Mouse (Mus musculus) brain, adult 2 months (tissue): ENCODE measurements around the gene Nek2.

Source experiments
- DNase-seq: peaks from one replicate; pipeline ENCODE4 v3.0.0; 2011; ENCODE audit warnings: low read depth, low spot score

The Nek2 gene

DNA sequence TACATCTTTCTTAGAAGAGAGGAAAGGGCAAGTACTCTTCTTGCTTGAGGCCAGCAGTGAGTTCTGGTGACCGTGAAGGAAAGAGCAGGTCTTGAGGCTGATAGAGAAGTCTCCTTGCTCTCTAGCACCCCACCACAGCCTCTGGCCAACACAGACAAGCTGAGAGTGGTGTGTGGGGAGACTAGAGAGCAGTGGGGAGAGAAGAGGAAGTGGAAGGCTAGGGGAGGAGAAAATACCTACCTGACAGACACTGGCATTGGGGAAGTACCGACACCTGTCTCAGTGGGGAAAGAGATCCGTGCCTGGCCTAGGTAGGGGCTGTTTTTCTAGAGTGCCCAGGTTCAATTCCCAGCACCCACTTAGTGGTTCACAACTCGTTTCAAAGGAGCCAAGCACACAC lies 7.0 kb upstream of the Nek2 start:
- no peak for DNase-seq

- peak; percentile 17 for DNase-seq
These were observed 6.3 kb upstream of the Nek2 start for GRCm38 (mm10) chr1:191814935-191815334.

GRCm38 (mm10) chr1:191816596-191816995 lies 4.6 kb upstream of the Nek2 start:
- no peak for DNase-seq

DNA sequence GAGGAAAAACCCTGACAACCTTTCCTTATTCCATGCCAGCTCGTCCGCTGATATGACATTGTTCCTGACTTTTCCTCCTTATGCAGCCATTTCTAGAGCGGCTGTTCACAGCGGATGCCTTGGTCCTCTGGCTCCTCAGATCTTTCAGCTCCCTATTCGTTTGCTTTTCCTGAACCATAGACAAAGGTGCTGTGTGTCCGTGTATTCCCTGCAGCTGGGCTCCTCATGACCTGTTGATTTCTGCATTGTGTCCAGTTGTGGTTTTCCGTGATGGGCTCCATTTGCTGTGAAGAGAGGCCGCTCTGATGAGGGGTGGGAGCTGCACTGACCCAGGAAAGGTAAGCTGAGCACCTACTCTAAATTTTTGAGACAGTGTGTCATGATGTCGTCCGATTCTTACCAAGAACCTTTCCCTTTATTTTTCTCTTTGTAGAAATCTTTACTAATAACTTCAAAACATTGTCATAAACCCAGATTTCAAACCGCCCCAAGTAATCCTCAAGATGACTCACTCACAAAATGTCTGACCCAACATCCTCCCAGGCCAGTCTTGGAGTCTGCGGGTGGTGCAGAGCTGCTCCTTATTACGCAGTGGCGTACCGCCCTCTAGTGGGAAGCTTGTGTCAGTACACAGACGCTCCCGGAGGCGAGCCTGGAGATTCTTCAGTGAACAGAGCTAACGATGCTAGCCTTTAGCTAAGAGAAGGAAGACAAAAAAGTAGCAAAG lies 3.7 kb upstream of the Nek2 start:
- peak; percentile 94 for DNase-seq

DNA sequence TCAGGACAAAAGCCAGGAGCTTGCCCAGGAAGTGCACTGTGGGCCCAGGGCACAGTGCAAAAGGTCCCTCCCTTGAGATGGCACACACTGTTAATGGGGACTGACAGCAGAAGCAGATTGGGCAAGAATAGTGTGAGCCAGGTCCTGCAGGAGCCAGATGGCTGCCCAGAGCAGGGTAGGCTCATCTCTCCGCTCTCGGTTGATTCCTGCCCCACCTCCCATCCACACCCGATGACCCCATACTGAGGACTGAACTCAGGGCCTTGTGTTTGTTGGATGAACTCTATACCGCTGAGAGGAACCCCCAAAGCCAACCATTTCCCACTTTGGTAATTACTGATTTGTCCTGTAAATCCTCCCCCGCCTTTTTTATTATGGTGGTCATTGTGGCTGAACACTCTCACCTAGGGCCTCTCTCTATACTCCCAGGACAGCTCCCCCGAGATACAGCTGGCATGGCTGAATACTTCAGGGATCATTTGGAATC lies 3.1 kb upstream of the Nek2 start:
- DNase-seq = no peak

GRCm38 (mm10) chr1:191819026-191819425 lies 2.2 kb upstream of the Nek2 start:
- no peak for DNase-seq

DNA sequence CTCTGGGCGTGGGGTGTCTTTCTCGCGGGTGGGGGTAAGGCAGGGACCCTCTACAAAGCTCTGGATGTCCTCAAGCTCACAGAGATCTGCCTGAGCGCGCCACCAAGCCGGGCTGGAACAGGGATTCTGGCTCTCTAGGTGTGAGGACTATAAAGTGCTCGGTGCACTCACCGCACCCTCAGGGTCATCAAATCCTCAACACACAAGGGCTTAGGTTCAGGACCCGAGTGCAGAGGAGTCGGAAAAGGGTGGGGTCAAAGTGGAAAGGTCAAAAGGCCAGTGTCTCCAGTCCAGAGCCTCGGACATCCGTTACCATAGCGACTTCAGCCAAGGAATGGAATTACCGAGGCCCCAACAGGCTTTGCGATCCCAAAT lies 306 bp upstream of the Nek2 start:
- DNase-seq = no peak

DNA sequence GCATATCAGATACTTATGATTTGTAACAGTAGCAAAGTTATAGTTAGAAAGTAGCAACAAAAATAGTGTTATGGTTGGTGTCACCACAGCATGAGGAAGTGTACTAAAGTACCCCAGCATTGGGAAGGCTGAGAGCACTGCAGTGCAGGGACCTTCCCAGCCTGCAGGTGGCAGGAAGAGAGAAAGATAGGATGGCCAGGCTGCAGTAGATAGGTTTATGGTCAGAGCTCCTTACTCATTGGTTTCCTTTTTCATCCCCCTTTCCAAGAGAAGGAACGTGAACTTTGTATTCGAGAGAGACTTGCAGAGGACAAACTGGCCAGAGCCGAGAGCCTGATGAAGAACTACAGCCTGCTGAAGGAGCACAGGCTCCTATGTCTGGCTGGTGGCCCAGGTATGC lies 7.9 kb downstream of the Nek2 start:
- DNase-seq = peak; percentile 40

- DNase-seq = no peak
These were observed 12.2 kb downstream of the Nek2 start for GRCm38 (mm10) chr1:191833396-191833795.

DNA sequence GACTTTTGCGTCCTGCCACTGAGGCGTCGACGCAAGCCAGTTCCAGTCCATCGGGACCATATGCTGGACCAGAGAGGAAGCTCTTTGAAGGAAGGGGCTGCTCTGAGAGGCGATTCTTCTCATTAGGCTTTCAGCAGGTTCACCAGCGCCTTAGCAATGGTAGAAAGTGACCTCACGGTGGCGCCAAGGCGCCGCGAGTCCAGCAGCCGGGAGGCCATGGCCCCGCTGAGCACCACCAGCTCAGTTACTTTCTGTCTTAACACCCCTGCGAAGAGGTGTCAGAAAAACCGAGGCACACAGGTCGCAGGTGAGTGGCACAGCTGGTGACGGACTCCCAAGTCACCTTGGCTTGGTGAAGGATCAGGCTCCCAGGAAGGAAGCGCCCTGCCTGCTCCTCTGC lies 13.6 kb downstream of the Nek2 start:
- peak; percentile 79 for DNase-seq

- DNase-seq = no peak
These were observed 15.2 kb downstream of the Nek2 start for GRCm38 (mm10) chr1:191836318-191836985.

GRCm38 (mm10) chr1:191837691-191838090 lies 16.4 kb downstream of the Nek2 start:
- no peak for DNase-seq

GRCm38 (mm10) chr1:191838994-191839741 lies 17.9 kb downstream of the Nek2 start:
- peak; percentile 29 for DNase-seq

GRCm38 (mm10) chr1:191840774-191841565 lies 19.7 kb downstream of the Nek2 start:
- DNase-seq = no peak

- no peak for DNase-seq
These were observed 21.0 kb downstream of the Nek2 start for GRCm38 (mm10) chr1:191842247-191842646.

GRCm38 (mm10) chr1:191846667-191847066 lies 25.4 kb downstream of the Nek2 start:
- DNase-seq = no peak

- no peak for DNase-seq
These were observed 28.3 kb downstream of the Nek2 start for GRCm38 (mm10) chr1:191849501-191849900.

GRCm38 (mm10) chr1:191853442-191853841 lies 32.2 kb downstream of the Nek2 start:
- DNase-seq = no peak

DNA sequence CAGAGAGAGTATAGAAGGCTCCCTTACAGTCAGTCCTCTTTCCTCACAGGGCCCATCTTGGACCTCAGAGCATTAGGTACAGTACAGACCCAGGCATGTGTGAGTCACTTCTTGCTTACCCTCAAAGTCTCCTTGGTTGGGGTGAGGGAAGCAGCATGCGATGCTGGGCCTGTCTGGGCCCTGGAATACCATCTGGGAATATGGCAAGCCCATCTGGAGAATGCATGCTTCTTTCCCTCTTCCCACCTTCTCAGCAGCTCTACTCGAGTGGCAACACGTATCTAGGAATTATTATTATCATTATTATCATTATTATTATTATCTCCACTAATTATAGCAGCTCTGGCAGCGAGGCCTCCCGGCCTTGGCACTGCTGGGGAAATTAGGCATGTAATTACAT lies 33.5 kb downstream of the Nek2 start:
- DNase-seq = peak; percentile 55

DNA sequence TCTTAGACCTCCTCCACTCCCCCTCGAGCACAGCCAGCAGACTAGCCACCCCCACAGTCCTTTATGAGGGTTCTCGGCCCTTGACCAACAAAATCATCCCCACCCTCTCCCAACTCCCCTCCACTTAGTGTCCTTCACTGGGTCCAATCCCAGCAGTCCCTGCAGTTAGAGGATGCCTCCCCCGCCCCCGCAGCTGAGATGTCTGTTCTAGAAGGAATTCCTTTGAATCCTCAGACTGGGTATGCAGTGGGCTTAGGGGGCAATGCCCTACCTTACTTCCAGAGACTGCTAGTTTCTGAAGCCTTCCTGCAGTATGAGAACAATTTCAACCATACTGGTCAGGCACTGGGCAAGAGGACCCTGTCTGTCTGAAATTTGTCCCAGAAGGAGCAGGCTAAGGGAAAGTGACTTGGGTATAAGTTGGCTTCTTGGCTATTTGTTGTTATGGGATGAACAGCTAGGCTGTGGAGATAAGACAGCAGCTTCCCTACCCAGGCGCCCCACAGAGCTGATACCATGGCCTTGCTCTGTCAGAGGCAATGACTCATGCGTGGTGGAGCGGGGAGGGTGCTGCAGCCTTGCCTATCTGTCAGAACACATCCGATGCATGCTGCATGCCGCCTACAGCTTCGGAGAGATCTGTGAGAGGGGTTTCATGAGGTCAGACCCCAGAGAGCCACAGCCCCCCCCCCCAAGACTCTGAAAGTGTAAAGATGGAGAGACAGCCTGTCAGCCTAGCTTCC lies 34.1 kb downstream of the Nek2 start:
- DNase-seq = peak; percentile 85
